Mouse (Mus musculus) embryonic fibroblast, embryonic 13.5 days (primary cell): ENCODE measurements around the gene Gpr65.

Source experiments
- CTCF ChIP-seq: IDR thresholded peaks from 2 replicates; pipeline ENCODE4 v1.5.1; 2011; ENCODE audit warnings: mild to moderate bottlenecking, control low read depth, low read length, moderate library complexity, borderline replicate concordance; ENCODE audit not compliant: insufficient read depth
- POLR2A ChIP-seq: IDR thresholded peaks from 2 replicates; pipeline ENCODE4 v1.6.1; 2011; ENCODE audit warnings: low read depth, mild to moderate bottlenecking, control low read depth, low read length, moderate library complexity

DNA sequence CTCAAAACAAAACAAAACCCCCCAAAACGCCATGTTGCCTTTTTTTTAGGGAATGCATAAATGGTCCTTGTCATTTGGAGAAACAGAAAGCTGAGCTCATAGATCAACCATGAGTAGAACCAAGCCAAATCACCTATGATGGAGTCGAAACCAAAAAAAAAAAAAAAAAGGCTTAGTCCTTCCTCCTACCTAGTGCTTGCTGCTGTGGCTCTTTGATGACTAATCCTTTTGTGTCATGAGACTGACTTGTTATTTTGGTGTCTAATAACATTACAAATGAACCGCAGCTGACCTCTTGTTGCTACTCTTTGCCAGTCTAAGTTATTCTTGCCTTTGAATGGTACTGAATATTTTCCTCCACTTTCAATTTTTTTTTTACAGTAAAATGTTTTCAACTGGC lies 18.8 kb upstream of the Gpr65 start:
- TF ChIP-seq POLR2A: no peak
- no peak for TF ChIP-seq CTCF
